Mouse (Mus musculus): ENCODE results near the gene Inmt. TPM values are rescaled to one million over a fixed set of nuclear protein-coding genes. Genes with fewer than 3 reads are reported as not detected.

Inmt gene
- polyA plus RNA-seq, 1 experiment from 2014 or later = 256 TPM

GRCm38 (mm10) chr6:55182655-55183430 lies 8.0 kb upstream of the Inmt start:
- WGBS = 83% methylated on average over 1 of the region's 1 CpGs
- H3K9ac ChIP-seq (replicated peaks; ENCODE audit: low read depth) = no peak overlapping the region
- no peaks in the 10 kb centered on the region for H3K27me3 ChIP-seq (replicated peaks; ENCODE audit: insufficient read depth, low read length)
- no peak overlapping the region for H3K4me2 ChIP-seq (replicated peaks; ENCODE audit: low read depth, low read length)
- no peaks in the 10 kb centered on the region for H3K4me1 ChIP-seq (ENCODE audit: insufficient read depth, low read depth, low read length)
- no peak for ATAC-seq
- no peaks in the 10 kb centered on the region for H3K36me3 ChIP-seq (ENCODE audit: insufficient read depth, low read length)
- TF ChIP-seq CTCF (IDR thresholded peaks at IDR 0.05) (no peak), EP300 (IDR thresholded peaks at IDR 0.05) (no peak)
- no peak overlapping the region for H3K4me3 ChIP-seq (ENCODE audit: low read depth, low read length)
- no peak for DNase-seq (ENCODE audit: low spot score)
- H3K9me3 ChIP-seq (ENCODE audit: low read length) = no peaks in the 10 kb centered on the region
- no peak overlapping the region for H3K27ac ChIP-seq (ENCODE audit: low read length)

GRCm38 (mm10) chr6:55179560-55179959 lies 4.7 kb upstream of the Inmt start:
- Histone ChIP-seq H3K4me3 (ENCODE audit: low read depth, low read length) (no peak overlapping the region), H3K4me1 (ENCODE audit: insufficient read depth, low read depth, low read length) (no peaks in the 10 kb centered on the region; the same call in 1 of the 2 replicates), H3K9me3 (ENCODE audit: low read length) (no peaks in the 10 kb centered on the region), H3K36me3 (ENCODE audit: insufficient read depth, low read length) (no peaks in the 10 kb centered on the region), H3K27me3 (replicated peaks; ENCODE audit: insufficient read depth, low read length) (no peaks in the 10 kb centered on the region), H3K4me2 (replicated peaks; ENCODE audit: low read depth, low read length) (no peak overlapping the region), H3K9ac (replicated peaks; ENCODE audit: low read depth) (no peak overlapping the region), H3K27ac (ENCODE audit: low read length) (0 out of 2 replicates have a peak overlapping the region, but pooled peaks have one; percentile 3)
- 60% methylated on average over 7 of the region's 7 CpGs for WGBS
- peak; percentile 47 for DNase-seq (ENCODE audit: low spot score)
- peak; percentile 59 for ATAC-seq
- TF ChIP-seq EP300 (IDR thresholded peaks at IDR 0.05) (no peak), CTCF (IDR thresholded peaks at IDR 0.05) (no peak; the same call in 1 of the 2 replicates)

GRCm38 (mm10) chr6:55177060-55177732 lies 2.4 kb upstream of the Inmt start:
- Histone ChIP-seq H3K4me3 (ENCODE audit: low read depth, low read length) (no peak overlapping the region), H3K9me3 (ENCODE audit: low read length) (no peaks in the 10 kb centered on the region), H3K4me2 (replicated peaks; ENCODE audit: low read depth, low read length) (no peak overlapping the region), H3K4me1 (ENCODE audit: insufficient read depth, low read depth, low read length) (no peaks in the 10 kb centered on the region; the same call in 1 of the 2 replicates), H3K27me3 (replicated peaks; ENCODE audit: insufficient read depth, low read length) (no peaks in the 10 kb centered on the region), H3K27ac (ENCODE audit: low read length) (no peak overlapping the region), H3K36me3 (ENCODE audit: insufficient read depth, low read length) (no peaks in the 10 kb centered on the region), H3K9ac (replicated peaks; ENCODE audit: low read depth) (no peak overlapping the region)
- TF ChIP-seq EP300 (IDR thresholded peaks at IDR 0.05) (no peak), CTCF (IDR thresholded peaks at IDR 0.05) (peak; percentile 57)
- DNase-seq (ENCODE audit: low spot score) (peak; percentile 57), ATAC-seq (peak; percentile 33; the same call in 1 of the 2 replicates)
- WGBS = 40% methylated on average over 12 of the region's 12 CpGs

- DNase-seq (ENCODE audit: low spot score) (no peak), ATAC-seq (no peak)
- Histone ChIP-seq H3K4me3 (ENCODE audit: low read depth, low read length) (no peak overlapping the region), H3K27me3 (replicated peaks; ENCODE audit: insufficient read depth, low read length) (no peaks in the 10 kb centered on the region), H3K9me3 (ENCODE audit: low read length) (no peaks in the 10 kb centered on the region), H3K9ac (replicated peaks; ENCODE audit: low read depth) (no peak overlapping the region), H3K4me2 (replicated peaks; ENCODE audit: low read depth, low read length) (no peak overlapping the region), H3K27ac (ENCODE audit: low read length) (no peak overlapping the region), H3K36me3 (ENCODE audit: insufficient read depth, low read length) (no peaks in the 10 kb centered on the region), H3K4me1 (ENCODE audit: insufficient read depth, low read depth, low read length) (no peaks in the 10 kb centered on the region; the same call in 1 of the 2 replicates)
- TF ChIP-seq CTCF (IDR thresholded peaks at IDR 0.05) (no peak), EP300 (IDR thresholded peaks at IDR 0.05) (no peak)
- 23% methylated on average over 5 of the region's 5 CpGs for WGBS
These were observed 1.0 kb upstream of the Inmt start for GRCm38 (mm10) chr6:55175892-55176291.

- ATAC-seq (no peak), DNase-seq (ENCODE audit: low spot score) (no peak)
- WGBS = 23% methylated on average over 2 of the region's 2 CpGs
- Histone ChIP-seq H3K9ac (replicated peaks; ENCODE audit: low read depth) (no peak overlapping the region), H3K36me3 (ENCODE audit: insufficient read depth, low read length) (no peaks in the 10 kb centered on the region), H3K27ac (ENCODE audit: low read length) (no peak overlapping the region), H3K4me2 (replicated peaks; ENCODE audit: low read depth, low read length) (no peak overlapping the region), H3K9me3 (ENCODE audit: low read length) (no peaks in the 10 kb centered on the region), H3K4me3 (ENCODE audit: low read depth, low read length) (no peak overlapping the region), H3K27me3 (replicated peaks; ENCODE audit: insufficient read depth, low read length) (no peaks in the 10 kb centered on the region), H3K4me1 (ENCODE audit: insufficient read depth, low read depth, low read length) (no peaks in the 10 kb centered on the region; the same call in 1 of the 2 replicates)
- TF ChIP-seq EP300 (IDR thresholded peaks at IDR 0.05) = no peak
- TF ChIP-seq CTCF (IDR thresholded peaks at IDR 0.05) = no peak
These were observed 613 bp upstream of the Inmt start for GRCm38 (mm10) chr6:55175456-55175855.

GRCm38 (mm10) chr6:55173941-55174349 lies 898 bp downstream of the Inmt start:
- WGBS = 52% methylated on average over 3 of the region's 3 CpGs
- H3K4me1 ChIP-seq (ENCODE audit: insufficient read depth, low read depth, low read length) = no peaks in the 10 kb centered on the region; the same call in 1 of the 2 replicates
- DNase-seq (ENCODE audit: low spot score) (no peak), ATAC-seq (no peak)
- TF ChIP-seq CTCF (IDR thresholded peaks at IDR 0.05) (no peak), EP300 (IDR thresholded peaks at IDR 0.05) (no peak)
- H3K27ac ChIP-seq (ENCODE audit: low read length) = no peak overlapping the region
- H3K4me2 ChIP-seq (replicated peaks; ENCODE audit: low read depth, low read length) = peak overlapping the region; percentile 25
- H3K27me3 ChIP-seq (replicated peaks; ENCODE audit: insufficient read depth, low read length) = no peaks in the 10 kb centered on the region
- no peaks in the 10 kb centered on the region for H3K9me3 ChIP-seq (ENCODE audit: low read length)
- H3K9ac ChIP-seq (replicated peaks; ENCODE audit: low read depth) = no peak overlapping the region
- no peaks in the 10 kb centered on the region for H3K36me3 ChIP-seq (ENCODE audit: insufficient read depth, low read length)
- H3K4me3 ChIP-seq (ENCODE audit: low read depth, low read length) = 0 out of 2 replicates have a peak overlapping the region, but pooled peaks have one; percentile 12

Measured in lung, postnatal 0 days (tissue).